Mouse (Mus musculus) E14TG2a.4 (cell line): ENCODE measurements around the gene Adgrv1.

ENCODE experiments used
- CTCF ChIP-seq: conservative IDR thresholded peaks from 2 replicates; pipeline ENCODE4 v1.5.1; 2014; ENCODE audit warnings: low read length
- POU5F1 ChIP-seq: IDR thresholded peaks from 2 replicates; pipeline ENCODE4 v1.6.1; 2014; ENCODE audit warnings: low read length, borderline replicate concordance

GRCm38 (mm10) chr13:81449198-81449597 lies 183.8 kb downstream of the Adgrv1 start:
- TF ChIP-seq CTCF (no peak), POU5F1 (no peak)
